Mouse (Mus musculus): ENCODE measurements around the gene Ankrd13a.

Gene Ankrd13a

DNA sequence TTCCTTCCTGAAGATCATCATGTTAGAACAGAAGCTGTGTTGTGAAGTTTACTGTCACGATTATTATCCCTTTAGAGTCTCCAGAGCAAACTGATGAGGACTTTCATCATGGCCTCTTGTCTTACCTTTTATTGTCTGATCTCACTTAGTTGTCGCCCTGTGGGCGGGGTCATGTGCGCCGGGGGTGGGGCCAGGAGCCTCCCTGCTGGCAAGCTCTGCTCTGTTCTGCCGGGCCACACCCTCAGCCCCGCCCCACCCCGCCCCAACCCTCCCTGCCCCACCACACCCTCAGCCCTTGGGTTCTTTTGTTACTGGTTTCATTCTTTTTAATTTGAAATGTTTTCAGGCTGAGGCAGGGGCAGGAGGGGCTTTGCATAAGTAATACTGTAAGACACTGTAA, 26.6 kb downstream of the Ankrd13a start:
- no peak for DNase-seq (ENCODE audit: low spot score)

DNA sequence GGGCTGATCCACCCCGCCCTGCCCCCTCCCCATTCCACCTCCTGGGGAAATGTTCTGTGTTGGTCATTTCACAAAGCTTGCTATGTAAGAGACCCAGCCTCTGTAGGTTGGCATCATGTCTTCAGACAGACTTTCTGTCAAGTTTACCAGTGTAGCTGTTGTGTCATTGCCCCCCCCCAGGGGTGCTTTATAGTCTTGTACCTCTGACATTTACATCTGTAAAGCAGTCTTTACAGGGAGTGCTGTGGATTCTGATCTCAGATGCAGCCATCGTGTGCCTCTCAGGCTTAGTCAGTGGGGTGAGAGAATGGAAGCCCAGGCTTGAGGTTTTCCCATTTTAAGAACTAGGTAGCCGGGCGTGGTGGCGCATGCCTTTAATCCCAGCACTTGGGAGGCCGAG, 27.4 kb downstream of the Ankrd13a start:
- DNase-seq (ENCODE audit: low spot score) = no peak

DNA sequence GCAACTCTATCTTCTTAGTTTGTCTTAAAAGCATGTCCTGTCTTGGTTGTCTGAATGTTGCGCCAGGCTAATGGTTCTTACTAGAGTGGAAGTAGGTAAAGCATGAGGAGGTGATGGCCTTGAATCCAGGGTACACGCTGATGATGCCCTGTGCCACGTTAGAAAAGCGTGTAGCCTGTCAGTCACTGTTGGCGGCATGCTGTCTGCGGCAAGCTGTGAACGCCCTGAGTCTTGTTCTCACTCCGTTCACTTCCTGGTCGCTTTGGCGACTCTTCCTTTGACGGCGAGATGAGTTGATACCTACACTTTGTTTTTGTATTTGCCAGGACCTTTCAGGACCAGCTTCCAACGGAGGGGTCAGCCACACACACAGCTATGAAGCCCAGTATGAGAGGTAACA, 28.8 kb downstream of the Ankrd13a start:
- no peak for DNase-seq (ENCODE audit: low spot score)

DNA sequence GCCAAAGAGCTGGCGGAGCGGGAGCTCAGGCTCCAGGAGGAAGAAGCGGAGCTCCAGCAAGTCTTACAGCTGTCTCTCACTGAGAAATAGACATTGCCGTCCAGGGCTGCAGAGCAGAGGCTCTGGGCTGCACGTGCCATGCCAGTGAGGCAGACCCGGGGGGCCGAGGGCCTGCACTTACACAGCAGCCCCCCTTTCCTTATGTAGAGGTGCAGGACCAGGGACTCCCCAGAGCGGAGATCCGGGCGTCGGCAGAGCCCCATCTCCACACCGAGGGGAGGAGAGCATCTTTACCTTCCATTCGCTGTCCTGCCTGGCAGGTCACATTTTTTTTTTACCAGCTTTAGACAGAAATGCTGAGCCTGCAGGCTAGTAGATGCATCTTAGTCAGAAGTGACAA, 29.9 kb downstream of the Ankrd13a start:
- no peak for DNase-seq (ENCODE audit: low spot score)

DNA sequence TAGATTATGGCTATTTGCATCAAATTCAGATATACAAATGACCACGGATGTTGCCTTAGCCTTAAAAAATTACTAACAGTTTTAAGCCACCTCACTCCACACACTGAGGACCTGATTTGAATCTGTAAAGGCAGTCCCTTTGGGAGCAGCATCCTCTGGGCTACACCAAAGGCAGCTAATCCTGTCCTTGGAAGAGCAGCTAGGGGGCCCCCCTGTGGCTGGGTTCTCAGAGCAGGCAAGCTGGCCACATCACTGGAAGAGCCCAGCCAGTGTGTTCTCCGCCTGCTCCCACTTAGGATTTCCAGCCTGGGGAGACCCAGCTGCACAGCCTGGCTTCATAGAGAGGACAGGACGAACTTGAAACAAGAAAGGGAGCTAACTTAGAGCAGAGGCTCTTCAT, 30.5 kb downstream of the Ankrd13a start:
- peak; percentile 60 for DNase-seq (ENCODE audit: low spot score)

DNA sequence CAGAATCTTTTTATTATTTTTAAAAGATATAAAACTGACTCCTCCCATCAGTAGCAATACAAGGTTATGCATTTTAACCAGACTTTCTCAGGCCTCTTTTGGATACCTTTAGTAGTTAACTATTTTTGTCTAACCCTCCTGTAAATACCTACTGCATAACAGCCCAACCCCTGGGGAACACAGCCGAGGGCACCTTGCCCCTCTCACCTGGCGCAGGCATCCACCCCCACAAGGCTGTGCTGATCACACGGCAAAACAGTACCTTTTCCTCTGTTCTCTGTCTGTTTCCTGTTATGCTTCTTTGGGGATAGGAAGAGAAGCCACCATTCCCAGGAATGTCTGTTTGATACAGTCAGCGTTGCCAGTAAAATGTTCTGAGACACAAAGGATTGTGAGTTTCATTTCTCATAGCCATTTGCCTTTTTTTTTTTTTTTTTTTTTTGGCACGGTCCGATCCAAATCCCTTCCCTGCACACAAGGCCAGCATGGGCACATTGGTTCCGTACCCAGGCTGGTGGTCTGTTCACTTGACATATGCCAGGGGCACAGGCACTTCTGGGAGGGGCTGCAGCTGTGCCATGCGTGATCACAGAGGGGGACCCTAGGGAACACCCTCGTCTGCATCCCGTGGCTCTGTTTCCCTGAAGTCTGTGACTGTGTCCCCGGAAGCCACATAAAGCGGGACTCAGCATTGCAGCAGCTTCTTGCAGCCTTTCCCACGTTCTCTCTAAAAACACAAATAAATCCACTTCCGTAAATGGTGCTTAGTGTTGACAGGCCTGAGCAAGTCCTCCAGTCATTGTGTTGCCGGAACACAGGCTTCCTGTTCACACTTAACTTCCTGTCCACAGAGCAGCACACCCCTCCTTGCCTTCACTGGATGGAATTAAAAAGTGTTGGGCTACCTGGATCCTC, 31.2 kb downstream of the Ankrd13a start:
- DNase-seq (ENCODE audit: low spot score) = no peak

DNA sequence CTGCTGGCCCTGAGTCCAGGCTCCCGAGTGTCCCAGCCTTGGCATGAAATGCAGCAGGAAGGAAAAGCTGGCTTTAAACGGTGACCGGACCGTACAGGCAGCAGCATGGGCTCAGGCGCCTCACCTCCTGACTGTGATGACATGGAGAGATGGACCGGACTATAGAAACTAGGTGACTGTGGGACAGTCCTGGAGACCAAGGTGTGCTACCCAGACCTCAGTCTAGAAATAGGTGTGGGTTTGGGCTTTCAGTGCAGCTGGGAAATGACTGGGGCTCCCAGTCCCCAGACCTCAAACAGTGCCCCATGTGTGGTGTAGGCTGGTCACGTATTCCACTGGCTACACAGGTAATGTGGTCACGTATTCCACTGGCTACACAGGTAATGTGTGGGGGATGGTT, 32.2 kb downstream of the Ankrd13a start:
- no peak for DNase-seq (ENCODE audit: low spot score)

DNA sequence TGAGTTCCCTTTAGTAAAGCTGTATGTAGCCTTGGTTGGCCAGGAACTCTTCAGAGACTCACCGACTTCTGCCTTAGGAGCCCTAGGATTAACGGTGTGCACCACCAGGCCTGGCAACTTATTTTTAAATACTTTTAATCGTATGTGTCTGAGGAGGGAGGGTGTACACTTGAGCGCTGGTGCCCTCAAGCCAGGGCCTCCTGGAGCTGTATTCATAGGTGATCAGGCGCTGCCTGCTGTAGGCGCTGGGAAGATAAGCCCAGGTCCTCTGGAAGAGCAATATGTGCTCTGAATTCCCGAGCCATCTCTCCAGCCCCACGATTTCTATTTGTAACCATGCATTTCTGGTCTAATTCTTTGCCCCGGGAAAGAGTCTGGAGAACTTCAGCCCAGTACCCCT, 32.6 kb downstream of the Ankrd13a start:
- DNase-seq (ENCODE audit: low spot score) = no peak

DNA sequence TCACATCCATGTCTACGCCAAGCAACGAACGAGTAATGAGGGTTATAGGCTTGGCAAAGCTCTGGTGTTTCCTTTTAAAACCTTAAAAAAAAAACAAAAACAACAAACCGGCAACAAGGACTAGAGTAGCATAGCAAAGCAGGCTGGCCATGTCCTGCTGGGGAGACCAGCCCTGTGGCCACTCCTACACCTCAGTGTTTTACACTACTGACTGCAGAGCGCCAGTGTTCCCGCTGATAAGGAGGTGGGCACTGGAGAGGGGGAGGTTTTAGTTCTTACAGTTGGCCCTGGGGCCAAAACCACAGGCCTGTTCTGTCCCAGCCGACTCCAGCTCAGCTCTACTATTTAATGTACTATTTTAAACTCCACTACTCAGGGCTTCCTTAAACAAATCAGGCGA, 33.0 kb downstream of the Ankrd13a start:
- DNase-seq (ENCODE audit: low spot score) = no peak

DNA sequence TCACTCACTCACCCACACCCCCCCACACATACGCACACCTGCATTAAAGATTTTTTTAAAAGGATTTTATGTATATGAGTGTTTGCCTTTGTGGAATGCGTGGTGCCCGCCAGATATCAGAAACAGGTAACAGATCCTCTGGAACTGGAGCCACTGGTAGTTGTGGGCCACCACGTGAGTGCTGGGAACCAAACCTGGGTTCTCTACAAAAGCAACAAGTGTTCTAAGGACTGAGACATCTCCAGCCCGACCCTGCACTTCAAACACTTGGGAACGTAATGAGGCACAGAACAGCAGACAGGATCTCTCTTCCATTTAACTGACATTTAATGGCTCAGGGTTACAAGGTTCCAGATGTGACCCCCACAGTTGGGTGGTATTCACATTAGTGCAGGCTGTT, 33.4 kb downstream of the Ankrd13a start:
- DNase-seq (ENCODE audit: low spot score) = no peak

DNA sequence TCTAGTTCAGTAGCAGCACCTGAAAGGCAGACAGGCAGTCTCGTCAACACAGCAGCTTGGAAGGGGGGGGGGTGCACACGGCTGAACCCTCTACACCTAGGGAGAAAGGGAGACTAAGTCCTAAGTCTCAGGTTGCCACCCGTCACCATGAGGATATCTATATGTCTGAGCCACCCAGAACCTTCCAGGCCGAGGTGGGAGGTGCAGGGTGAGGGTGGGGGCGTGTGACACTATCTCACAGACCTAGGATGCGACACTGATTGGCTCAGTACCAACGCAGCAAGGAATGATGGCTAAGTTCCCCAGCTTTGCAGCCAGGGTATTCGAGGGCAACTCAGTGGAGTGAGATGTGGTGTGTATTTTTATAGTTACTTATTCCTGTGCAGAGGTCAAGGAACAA, 33.9 kb downstream of the Ankrd13a start:
- DNase-seq (ENCODE audit: low spot score) = no peak

DNA sequence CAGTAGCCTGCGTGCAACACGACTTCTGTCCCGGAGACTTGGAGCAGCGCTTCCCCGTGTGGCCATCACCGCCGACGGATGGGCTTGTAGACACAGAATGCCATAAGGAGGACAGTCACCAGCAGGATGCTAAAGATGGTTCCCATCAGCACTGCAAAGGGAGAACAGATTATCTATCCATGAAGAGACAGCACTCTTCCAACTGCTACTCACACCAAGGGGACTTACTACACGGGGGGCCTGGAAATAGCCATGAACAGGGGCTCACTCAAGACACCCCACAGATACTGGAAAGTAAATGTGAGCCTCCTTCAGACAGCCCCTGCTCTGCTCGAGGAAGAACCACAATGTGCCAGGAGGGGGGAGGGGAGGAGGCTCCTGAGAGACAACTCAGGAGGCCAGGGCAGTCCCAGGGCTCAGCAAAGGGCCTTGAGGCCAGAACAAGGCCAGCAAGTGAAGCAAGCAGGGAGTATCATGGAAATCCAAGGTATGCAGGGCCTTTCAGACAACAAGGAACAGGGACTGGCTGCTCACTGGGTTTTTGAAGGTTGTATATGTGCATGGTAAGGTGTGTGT, 34.8 kb downstream of the Ankrd13a start:
- peak; percentile 57 for DNase-seq (ENCODE audit: low spot score)

DNA sequence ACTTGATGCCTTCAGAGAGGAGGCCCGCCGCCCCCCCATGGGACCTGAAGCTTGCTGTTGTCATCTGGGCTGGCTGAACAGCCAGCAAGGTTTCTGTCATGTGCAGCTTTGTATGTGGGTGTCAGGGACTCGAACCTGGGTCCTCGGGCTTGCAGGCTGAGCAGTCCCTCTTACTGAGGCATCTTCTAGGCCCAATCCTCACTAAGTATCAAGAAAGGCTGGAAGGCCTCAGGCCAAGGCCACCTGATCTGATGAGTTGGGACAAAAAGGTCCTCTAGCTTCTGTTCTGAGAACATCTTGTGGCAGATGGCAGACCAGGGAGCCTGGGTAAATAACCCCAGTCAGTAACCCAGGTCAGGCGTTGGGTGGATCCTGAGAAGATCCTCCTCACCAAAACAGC, 35.3 kb downstream of the Ankrd13a start:
- no peak for DNase-seq (ENCODE audit: low spot score)

DNA sequence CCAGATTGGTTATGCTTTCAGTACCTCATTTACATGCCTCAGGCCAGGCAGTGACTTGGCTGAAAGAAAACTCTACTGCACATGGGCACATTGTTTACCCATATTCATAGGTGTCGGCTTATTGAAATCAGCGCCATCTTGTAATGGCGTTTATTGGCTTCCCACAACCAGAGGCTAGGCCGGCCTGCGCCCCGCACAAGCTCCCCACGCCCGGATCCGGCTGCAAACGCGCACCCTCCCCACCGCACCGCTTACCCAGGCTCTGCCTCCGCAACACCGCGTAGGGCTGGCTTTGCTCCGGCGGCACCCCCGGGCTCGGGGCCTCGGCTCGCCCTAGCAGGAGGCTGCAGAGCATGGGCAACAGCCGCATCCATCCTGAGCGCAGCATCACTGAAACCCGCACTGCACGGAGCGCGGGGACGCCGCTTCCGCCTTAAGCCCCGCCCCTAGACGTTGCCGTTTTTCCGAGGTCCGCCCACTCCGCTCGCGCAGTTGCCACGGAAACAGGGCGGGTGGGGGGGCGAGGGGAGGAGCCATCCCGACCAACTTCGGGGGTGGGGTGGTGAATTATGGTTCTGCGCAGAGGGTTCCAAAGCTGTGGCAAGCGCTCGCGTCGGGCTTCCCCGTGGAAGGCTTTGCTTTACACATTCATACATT, 39.2 kb downstream of the Ankrd13a start:
- DNase-seq (ENCODE audit: low spot score) = peak; percentile 85

DNA sequence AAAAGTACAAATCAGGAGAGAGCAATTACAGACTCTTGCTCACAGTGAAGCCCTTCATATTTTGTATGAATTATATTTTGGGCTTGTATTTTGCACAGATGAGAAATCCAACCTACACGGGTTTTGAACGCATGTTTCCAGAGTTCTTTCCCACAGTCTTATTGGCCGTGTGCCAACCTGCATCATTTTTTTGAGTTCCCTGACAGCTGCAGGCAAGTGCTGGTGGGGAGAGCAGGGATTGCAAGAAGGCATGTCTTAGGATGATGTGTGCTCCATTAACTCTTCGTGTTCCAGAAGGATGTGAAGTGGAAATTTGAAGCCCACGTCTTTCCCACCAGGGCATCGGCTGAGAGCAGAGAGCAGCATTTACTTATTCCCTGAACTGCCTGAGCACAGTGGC, 42.1 kb downstream of the Ankrd13a start:
- DNase-seq (ENCODE audit: low spot score) = no peak

DNA sequence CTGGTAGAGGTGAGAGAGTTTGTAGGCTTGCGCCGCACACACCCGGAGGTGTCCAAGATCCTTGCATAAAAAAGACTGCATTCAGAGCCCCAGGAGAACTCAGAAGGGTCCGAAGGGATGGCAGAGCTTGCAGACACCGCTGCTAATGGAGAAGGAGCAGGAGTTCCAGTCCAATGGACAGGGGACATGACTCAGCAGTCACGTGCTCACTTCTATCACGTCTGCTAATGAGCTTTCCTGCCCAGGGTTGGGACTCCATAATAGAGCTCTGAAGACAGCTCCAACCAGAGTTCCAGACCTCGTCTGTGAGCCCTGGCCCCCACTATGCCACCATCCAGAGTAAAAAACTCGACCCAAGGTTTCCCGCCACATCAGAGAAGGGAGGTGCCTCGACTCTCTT, 43.6 kb downstream of the Ankrd13a start:
- no peak for DNase-seq (ENCODE audit: low spot score)

DNA sequence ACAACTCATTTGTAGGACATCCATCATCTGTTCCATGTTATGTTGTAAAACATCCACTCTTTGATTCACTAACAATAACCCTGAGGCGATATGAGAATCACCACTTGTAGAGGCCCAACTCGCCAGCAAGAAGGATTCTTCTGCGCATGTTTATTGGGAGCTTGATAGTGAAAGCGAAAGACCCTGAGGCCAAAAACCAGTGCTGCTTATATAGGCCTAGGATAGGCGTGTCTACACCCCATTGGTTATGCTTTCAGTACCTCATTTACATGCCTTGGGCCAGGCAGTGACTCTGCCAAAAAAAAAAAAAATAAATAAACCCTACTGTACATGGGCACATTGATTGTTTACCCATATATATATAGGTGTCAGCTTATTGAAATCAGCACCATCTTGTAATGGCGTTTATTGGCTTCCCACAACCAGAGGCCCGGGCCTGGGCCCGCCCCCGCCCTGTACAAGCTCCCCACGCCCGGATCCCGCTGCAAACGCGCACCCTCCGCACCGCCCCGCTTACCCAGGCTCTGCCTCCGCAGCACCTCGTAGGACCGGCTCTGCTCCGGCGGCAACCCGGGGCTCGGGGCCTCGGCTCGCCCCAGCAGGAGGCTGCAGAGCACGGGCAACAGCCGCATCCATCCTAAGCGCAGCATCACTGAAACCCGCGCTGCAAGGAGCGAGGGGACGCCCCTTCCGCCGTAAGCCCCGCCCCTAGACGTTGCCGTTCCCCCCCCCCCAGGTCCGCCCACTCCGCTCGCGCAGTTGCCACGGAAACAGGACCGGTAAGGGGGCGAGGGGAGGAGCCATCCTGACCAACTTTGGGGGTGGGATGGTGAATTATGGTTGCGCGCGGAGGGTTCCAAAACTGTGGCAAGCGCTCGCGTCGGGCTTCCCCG, 48.6 kb downstream of the Ankrd13a start, which contains the start of gene 1500011B03Rik:
TSS of gene 1500011B03Rik (minus strand) at position 673 of the 893 bp plus-strand sequence.
- peak; percentile 73 for DNase-seq (ENCODE audit: low spot score)

DNA sequence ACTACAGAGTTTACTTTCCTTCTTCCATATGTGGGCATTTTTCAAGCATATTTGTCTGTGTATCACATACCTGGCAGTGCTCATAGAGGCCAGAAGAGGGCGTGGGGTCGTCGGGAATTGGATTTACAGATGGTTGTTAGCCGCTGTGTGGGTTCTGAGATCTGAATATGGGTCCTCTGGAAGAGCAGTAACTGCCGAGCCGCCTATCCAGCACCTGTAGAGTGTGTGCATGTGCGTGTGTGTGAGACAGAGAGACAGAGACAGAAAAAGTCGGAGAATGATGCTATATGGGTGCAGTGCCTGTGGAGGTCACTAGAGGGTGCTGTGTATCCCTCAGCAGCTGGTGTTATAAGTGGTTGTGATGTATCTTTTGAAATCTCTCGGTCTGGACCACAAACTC, 49.7 kb downstream of the Ankrd13a start:
- peak; percentile 29 for DNase-seq (ENCODE audit: low spot score)

DNA sequence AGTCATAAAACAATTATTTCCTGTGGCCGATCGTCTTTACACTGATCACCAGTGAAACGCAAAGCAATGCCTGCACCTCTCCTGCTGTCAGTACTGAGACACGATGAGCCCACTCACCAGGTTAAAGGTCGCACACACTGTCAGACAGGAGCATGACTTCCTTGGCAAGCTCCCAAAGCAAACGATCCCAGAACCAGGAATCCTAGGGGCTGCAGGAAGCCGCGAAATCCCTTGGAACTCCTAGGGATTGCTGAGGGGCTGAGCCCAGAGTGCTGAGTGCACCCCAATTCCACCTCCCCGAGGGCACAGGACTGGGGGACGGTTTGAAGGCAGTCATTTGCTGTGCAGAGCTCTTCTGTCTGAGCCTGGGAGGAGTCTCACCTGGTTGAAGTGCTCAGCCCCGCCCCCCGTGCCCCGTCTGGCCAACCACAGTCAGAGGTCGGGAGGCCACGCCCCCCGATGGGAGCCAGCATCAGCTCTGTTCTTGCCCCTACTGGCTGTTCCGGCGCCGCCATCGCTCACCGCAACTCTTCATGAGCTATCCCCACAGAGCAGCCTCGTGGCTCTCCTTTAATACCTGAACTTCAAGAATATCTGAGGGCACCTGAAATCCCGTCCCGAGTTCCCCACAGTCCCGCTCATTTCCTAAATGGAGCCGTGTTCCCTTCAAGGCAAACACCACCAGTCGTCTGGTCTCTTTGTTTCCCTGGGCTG, 51.7 kb downstream of the Ankrd13a start:
- peak; percentile 70 for DNase-seq (ENCODE audit: low spot score)

DNA sequence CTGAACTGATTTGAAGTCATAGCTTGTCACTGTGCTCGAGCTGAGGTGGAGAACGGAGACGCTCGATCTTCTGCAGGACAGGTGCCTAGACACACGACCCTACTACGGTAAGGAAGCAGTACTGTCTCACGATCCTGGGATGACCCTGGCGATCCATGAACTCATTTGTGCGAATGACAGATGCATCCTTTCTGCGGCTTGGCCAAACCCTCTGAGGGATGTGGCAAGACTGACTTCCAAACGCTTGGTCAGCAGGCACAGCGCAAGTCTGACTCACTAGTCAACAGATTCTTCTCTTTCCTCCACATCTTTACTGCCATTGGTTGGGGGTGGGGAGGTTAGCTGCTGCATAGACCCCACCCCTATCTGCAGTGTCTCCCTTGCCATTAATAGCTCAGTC, 53.0 kb downstream of the Ankrd13a start:
- DNase-seq (ENCODE audit: low spot score) = no peak

DNA sequence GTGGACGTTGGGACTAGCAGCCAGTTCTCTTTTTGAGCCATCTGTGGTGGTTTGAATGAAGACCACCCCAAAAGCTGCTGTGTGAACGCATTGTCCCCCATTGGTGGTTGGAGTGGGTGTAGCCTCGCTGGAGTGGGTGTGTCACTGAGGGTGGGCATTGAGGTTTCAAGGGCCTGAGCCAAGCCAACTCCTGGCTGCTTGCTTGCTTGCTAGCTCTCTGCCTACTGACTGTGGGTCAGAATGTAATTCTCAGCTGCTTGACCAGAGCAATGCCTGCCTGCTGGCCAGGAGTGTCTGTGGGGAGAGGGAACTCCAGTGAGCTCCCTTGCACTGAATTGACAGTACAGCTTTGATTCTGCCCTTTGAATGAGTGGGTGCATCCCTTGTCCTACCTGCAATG, 55.3 kb downstream of the Ankrd13a start:
- DNase-seq (ENCODE audit: low spot score) = no peak
